Mouse (Mus musculus): Measurements from ENCODE around the gene Tmc7. TPM values are rescaled to one million over a fixed set of nuclear protein-coding genes. Genes with fewer than 3 reads are reported as not detected.

The Tmc7 gene
- 3.4 and 3.8 TPM in 2 replicates for polyA plus RNA-seq (2012; rRNA removed)

DNA sequence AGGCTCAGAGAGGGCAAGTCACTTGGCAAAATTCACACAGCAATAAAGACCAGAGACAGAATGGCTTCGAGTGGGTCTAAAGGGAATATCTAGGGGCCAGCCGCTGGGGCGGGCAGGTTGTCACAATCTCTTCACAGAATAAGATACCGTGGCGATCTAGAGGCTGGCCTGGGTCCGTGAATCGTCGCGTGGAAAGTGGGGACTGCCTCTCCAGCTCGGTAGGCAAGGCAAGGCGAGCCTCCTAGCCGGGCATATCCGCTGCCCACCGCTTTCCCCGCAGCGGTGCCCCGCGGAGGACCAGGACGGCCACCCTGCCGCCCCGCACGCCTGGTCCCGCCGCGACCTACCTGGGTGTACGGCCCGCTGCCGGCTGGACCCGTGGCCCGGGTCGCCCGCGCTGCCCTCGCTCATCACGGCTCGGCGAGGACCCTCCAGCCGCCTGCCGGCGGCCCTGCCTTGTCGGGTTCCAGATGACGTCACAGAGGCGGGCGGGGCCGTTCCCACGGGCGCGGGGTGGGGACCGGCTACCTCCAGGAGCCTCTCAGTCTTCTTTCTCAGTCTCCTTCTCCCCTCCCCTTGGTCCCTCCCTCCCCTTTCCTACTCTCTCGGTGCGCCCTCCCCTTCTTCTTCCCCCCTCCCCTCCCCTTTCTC lies at the start of gene Tmc7:
Gene Tmc7, minus strand, starts transcription at position 480 of the 651 bp plus-strand sequence.

DNA sequence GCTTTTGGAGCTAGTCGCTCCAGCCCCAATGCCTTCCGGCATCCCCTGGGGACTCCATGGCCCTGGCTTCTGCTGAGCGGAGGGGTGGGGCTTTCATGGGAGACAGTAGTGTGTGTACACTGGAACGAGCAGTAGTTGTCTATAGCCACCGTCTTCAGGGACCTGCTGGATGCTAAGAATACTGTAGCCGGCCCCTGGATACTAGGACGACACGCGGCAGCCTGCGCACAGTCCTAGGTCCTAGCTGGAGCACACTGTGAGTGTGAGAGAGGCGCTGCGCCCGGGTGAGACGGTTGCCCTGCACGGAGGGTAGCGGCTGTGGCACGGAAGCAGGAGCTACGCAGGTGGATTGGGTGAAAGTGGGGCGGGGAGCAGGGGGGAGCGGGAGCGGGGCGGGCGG lies 12.7 kb upstream of the Tmc7 start, which contains the start of gene Tmc5:
Gene Tmc5, plus strand, starts transcription at position 97 of the 400 bp plus-strand sequence.

DNA sequence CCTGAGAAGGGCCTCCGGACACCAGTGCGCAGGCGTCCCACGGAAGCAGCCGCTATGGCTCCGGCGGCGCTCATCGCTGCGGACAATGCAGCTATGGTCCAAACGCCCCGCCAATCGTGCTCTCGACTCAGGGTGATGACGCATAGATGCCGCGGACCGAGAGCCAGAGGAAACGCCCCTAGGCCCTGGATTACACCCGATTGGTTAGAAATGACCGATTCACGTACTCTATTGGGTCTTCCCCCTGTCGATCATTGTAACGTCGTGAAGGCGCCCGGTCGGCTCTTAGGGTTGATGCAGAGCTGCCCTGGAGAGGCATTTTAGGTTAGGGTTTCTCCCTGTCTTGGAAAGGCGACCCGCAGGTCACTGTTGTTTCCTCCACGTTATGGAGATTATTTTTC lies 51.4 kb downstream of the Tmc7 start, which contains the start of gene Coq7:
Gene Coq7, minus strand, starts transcription at position 179 of the 401 bp plus-strand sequence.

DNA sequence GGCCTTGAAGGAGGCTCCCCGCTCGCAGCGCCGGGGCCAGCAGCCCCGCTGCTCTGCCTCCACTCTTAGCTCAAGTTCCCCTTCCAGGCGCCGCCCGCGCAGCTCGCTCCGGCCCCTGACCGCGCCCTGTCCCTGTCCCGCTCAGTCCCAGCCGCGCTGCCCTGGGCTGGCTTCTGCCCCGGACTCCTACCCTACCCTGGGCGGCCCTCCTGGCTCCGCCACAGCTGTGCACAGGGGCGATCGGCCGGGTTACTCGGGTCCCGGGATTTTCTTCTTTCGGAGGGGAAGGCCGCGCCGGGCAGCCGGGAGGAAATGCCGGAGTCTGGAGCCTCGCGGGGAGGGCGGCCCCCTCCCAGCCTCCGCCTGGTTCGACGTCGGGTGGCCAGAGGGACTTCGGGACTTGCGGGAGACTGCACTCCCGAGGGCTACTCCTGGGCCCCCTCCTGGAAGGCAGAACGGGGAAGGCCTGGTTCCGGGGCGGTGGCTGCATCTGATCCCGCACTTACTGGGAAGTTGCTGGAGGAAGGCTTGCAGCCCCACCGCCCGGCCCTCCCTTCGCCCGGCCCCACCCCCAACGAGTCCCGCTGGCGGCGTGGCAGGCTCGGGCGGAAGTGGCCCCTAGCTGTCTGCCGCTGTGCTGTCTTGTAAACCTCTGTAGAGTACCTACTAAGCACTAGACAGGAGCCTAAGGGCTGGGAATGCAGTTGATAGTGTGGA lies 92.9 kb downstream of the Tmc7 start, which contains the start of gene Itpripl2:
Gene Itpripl2, minus strand, starts transcription at position 545 of the 717 bp plus-strand sequence.

Other genes starting within 250 kb of the Tmc7 start
- gene Syt17, start 136.5 kb downstream of the Tmc7 start, polyA plus RNA-seq (2012; rRNA removed) = 3.6 and 3.8 TPM in 2 replicates
- gene Itpripl2, start 92.8 kb downstream of the Tmc7 start, polyA plus RNA-seq (2012; rRNA removed) = 12.6 and 14.5 TPM in 2 replicates
- gene Coq7, start 51.4 kb downstream of the Tmc7 start, polyA plus RNA-seq (2012; rRNA removed) = 42.7 and 55.8 TPM in 2 replicates
- gene Tmc5, start 12.6 kb upstream of the Tmc7 start, polyA plus RNA-seq (2012; rRNA removed) = 27.7 and 35.2 TPM in 2 replicates
- 291 and 410 TPM in 2 replicates for gene Gde1, start 121.0 kb upstream of the Tmc7 start, polyA plus RNA-seq (2012; rRNA removed)
- gene Ccp110, start 127.8 kb upstream of the Tmc7 start, polyA plus RNA-seq (2012; rRNA removed) = 0.91 and 1.0 TPM in 2 replicates
- gene Vps35l, start 155.5 kb upstream of the Tmc7 start, polyA plus RNA-seq (2012; rRNA removed) = 30.1 and 32.1 TPM in 2 replicates

Measured in colon, adult 2 months (tissue).